Comparison of ENCODE assay signal across 12 mouse cellular contexts in genomic region chr11:111843728-111844258, GRCm38 (mm10).
DNase-seq lines count a peak whose midpoint lies in the region; ATAC-seq and TF ChIP-seq lines count a peak whose summit lies in the region.
"Had no signal": no experiment of that assay in that cellular context is flagged by ENCODE, and none has a peak within 500 bp of the region (broad histone marks: within the 10 kb centered on the region; RNA-seq: fewer than 3 reads in every experiment).

No protein-coding gene starts in this region.

- H3K4me3 ChIP-seq in ES-E14 (ENCODE audit: insufficient read depth in 1 of 2, low read depth in 1 of 2, low read length in 2 of 2, poor library complexity in 1 of 2, severe bottlenecking in 1 of 2), result no peak overlapping the region
- H3K4me3 ChIP-seq in forebrain, embryonic 13.5 days, result no peak overlapping the region
- no peak overlapping the region for H3K4me3 ChIP-seq in midbrain, embryonic 14.5 days (replicated peaks; ENCODE audit: low read depth, low read length)
- H3K4me3 ChIP-seq in kidney, embryonic 16.5 days (ENCODE audit: low read length), result no peak overlapping the region
- H3K4me3 ChIP-seq: embryonic facial prominence, embryonic 13.5 days; lung, embryonic 15.5 days had no signal

- no peaks in the 10 kb centered on the region for H3K27me3 ChIP-seq in forebrain, embryonic 13.5 days
- H3K27me3 ChIP-seq in midbrain, embryonic 14.5 days (ENCODE audit: control insufficient read depth, insufficient read depth, low read length), result peaks cover 5% of the 10 kb centered on the region; the same call in 1 of the 2 replicates
- H3K27me3 ChIP-seq in kidney, embryonic 16.5 days (ENCODE audit: insufficient read depth, low read length), result no peaks in the 10 kb centered on the region
- H3K27me3 ChIP-seq: lung, embryonic 15.5 days had no signal

- H3K4me1 ChIP-seq in ES-E14 (ENCODE audit: control insufficient read depth in 2 of 2, insufficient read depth in 2 of 2, low read length in 2 of 2, poor library complexity in 1 of 2), result peaks cover 0 to 4% of the 10 kb centered on the region in 2 experiments; a peak in 2 of 4 replicates
- peaks cover 15% of the 10 kb centered on the region for H3K4me1 ChIP-seq in forebrain, embryonic 13.5 days
- 0 out of 2 replicates have a peak, but pooled peaks cover 5% of the 10 kb centered on the region for H3K4me1 ChIP-seq in midbrain, embryonic 14.5 days (ENCODE audit: control insufficient read depth, insufficient read depth, low read length)
- no peaks in the 10 kb centered on the region for H3K4me1 ChIP-seq in kidney, embryonic 16.5 days (ENCODE audit: insufficient read depth, low read length)
- H3K4me1 ChIP-seq: lung, embryonic 15.5 days had no signal

- in situ Hi-C loops in ES-E14 (cut with MboI; ENCODE audit: low sequenced_read_pairs in 2 of 2, unreplicated experiment in 2 of 2), result no loop called here

- no peaks in the 10 kb centered on the region for H3K9me3 ChIP-seq in ES-E14 (ENCODE audit: control insufficient read depth, insufficient read depth, low read depth, low read length)
- H3K9me3 ChIP-seq in forebrain, embryonic 13.5 days (replicated peaks), result no peaks in the 10 kb centered on the region
- no peaks in the 10 kb centered on the region for H3K9me3 ChIP-seq in midbrain, embryonic 14.5 days (ENCODE audit: control insufficient read depth, low read length)
- H3K9me3 ChIP-seq in kidney, embryonic 16.5 days (ENCODE audit: low read length), result no peaks in the 10 kb centered on the region
- H3K9me3 ChIP-seq: embryonic facial prominence, embryonic 13.5 days; lung, embryonic 15.5 days had no signal

- no peak overlapping the region for H3K4me2 ChIP-seq in forebrain, embryonic 13.5 days
- H3K4me2 ChIP-seq in midbrain, embryonic 14.5 days (ENCODE audit: low read length), result no peak overlapping the region
- no peak overlapping the region for H3K4me2 ChIP-seq in kidney, embryonic 16.5 days (replicated peaks; ENCODE audit: low read depth, low read length)
- H3K4me2 ChIP-seq: embryonic facial prominence, embryonic 13.5 days; lung, embryonic 15.5 days had no signal

- WGBS in forebrain, embryonic 13.5 days, result 7% methylated on average over 4 of the region's 4 CpGs
- 5% methylated on average over 4 of the region's 4 CpGs for WGBS in midbrain, embryonic 14.5 days
- WGBS in kidney, embryonic 16.5 days, result 30% methylated on average over 4 of the region's 4 CpGs

- H3K9ac ChIP-seq in ES-E14 (ENCODE audit: insufficient read depth, low read depth, low read length, poor library complexity, severe bottlenecking), result no peak overlapping the region
- no peak overlapping the region for H3K9ac ChIP-seq in forebrain, embryonic 13.5 days
- no peak overlapping the region for H3K9ac ChIP-seq in midbrain, embryonic 14.5 days (replicated peaks; ENCODE audit: low read length)
- no peak overlapping the region for H3K9ac ChIP-seq in kidney, embryonic 16.5 days (replicated peaks; ENCODE audit: low read length)
- H3K9ac ChIP-seq: embryonic facial prominence, embryonic 13.5 days; lung, embryonic 15.5 days had no signal

- H3K27ac ChIP-seq in ES-E14 (ENCODE audit: insufficient read depth, low read depth, low read length, poor library complexity, severe bottlenecking), result no peak overlapping the region
- H3K27ac ChIP-seq in forebrain, embryonic 13.5 days, result peak overlapping the region; percentile 14
- no peak overlapping the region for H3K27ac ChIP-seq in midbrain, embryonic 14.5 days (replicated peaks; ENCODE audit: low read depth, low read length)
- no peak overlapping the region for H3K27ac ChIP-seq in kidney, embryonic 16.5 days (ENCODE audit: low read length)
- H3K27ac ChIP-seq: embryonic facial prominence, embryonic 13.5 days; kidney, postnatal 0 days; lung, embryonic 15.5 days had no signal

- peak; percentile 53 for DNase-seq in ES-E14 (ENCODE audit: low read depth, low spot score)
- DNase-seq in WW6 (ENCODE audit: low read depth, low spot score), result peak; percentile 63
- peak; percentile 53 for DNase-seq in midbrain, embryonic 14.5 days
- DNase-seq in spleen, postnatal 36 days (ENCODE audit: low spot score in 2 of 2), result no peak
- DNase-seq in right cerebral cortex, postnatal 10 days (ENCODE audit: low spot score in 2 of 2), result no peak
- DNase-seq: right cerebral cortex, postnatal 25 days; thymus, adult 2 months had no signal

- H3K36me3 ChIP-seq in ES-E14 (ENCODE audit: control insufficient read depth, insufficient read depth, low read length, poor library complexity, severe bottlenecking), result no peaks in the 10 kb centered on the region
- no peaks in the 10 kb centered on the region for H3K36me3 ChIP-seq in forebrain, embryonic 13.5 days (ENCODE audit: poor library complexity, severe bottlenecking)
- no peaks in the 10 kb centered on the region for H3K36me3 ChIP-seq in midbrain, embryonic 14.5 days (ENCODE audit: control insufficient read depth, insufficient read depth, low read length)
- H3K36me3 ChIP-seq in kidney, embryonic 16.5 days (ENCODE audit: insufficient read depth, low read length), result no peaks in the 10 kb centered on the region
- H3K36me3 ChIP-seq: embryonic facial prominence, embryonic 13.5 days; lung, embryonic 15.5 days had no signal

- peak; percentile 82 for ATAC-seq in forebrain, embryonic 13.5 days
- 0 out of 2 replicates have a peak, but pooled peaks have one; percentile 48 for ATAC-seq in midbrain, embryonic 14.5 days (ENCODE audit: low FRiP score, low TSS enrichment)
- no peak for ATAC-seq in kidney, embryonic 16.5 days (ENCODE audit: low FRiP score, low TSS enrichment)

TF ChIP-seq in ES-E14, 5 proteins besides CTCF, POLR2A, EP300 and RAD21:
- no peak for TF ChIP-seq MAFK (IDR thresholded peaks at IDR 0.05; ENCODE audit: insufficient read depth, low read depth, low read length)
- TF ChIP-seq ZC3H11A (IDR thresholded peaks at IDR 0.05; ENCODE audit: borderline replicate concordance, low read depth, low read length), result no peak
- TF ChIP-seq HCFC1 (IDR thresholded peaks at IDR 0.05; ENCODE audit: borderline replicate concordance, insufficient read depth, low read length), result no peak
- no peak for TF ChIP-seq ZNF384 (IDR thresholded peaks at IDR 0.05; ENCODE audit: low read depth, low read length)
- TF ChIP-seq CHD2 (IDR thresholded peaks at IDR 0.05; ENCODE audit: low read depth, low read length), result no peak

Comparison
In these comparisons a context has a peak if more than half of its experiments do, and no peak if none do; other contexts are left out.
1. DNase-seq: peak in ES-E14 (single experiment), WW6 (single experiment) and midbrain, embryonic 14.5 days (single experiment); none in spleen, postnatal 36 days (0 of 2) and right cerebral cortex, postnatal 10 days (0 of 2).